Mouse (Mus musculus) small intestine, adult 2 months (tissue): ENCODE measurements at regions not wholly inside any gene's neighbourhood (a gene's known extent, or its start where the extent isn't known, plus 50 kb on each side); places are given as distances from the start of the nearest gene placed in this dataset.

Experiments used
- H3K27ac ChIP-seq: fragments of 200-500 bp; 2 replicates; pipeline ENCODE4 v1.5.1; 2012; ENCODE audit warnings: low read depth, low read length, control low read depth, inconsistent platforms; ENCODE audit not compliant: insufficient read depth
- H3K27me3 ChIP-seq: fragments of 200-500 bp; 2 replicates; pipeline ENCODE4 v1.6.1; 2012; ENCODE audit warnings: mild to moderate bottlenecking, moderate library complexity, low read length, inconsistent platforms; ENCODE audit not compliant: control insufficient read depth, insufficient read depth
- H3K36me3 ChIP-seq: fragments of 200-500 bp; 2 replicates; pipeline ENCODE4 v1.6.1; 2012; ENCODE audit warnings: mild to moderate bottlenecking, low read length, control low read depth, inconsistent platforms; ENCODE audit not compliant: control insufficient read depth, insufficient read depth
- H3K4me1 ChIP-seq: fragments of 200-500 bp; 2 replicates; pipeline ENCODE4 v1.6.1; 2012; ENCODE audit warnings: low read length, inconsistent platforms, mixed read lengths; ENCODE audit not compliant: control insufficient read depth, insufficient read depth, insufficient read length
- H3K4me3 ChIP-seq: fragments of 200-500 bp; 2 replicates; pipeline ENCODE4 v1.5.1; 2012; ENCODE audit warnings: low read depth, mild to moderate bottlenecking, control low read depth, inconsistent platforms, low read length, moderate library complexity
- CTCF ChIP-seq: fragments of 200-500 bp; IDR thresholded peaks from 2 replicates; pipeline ENCODE4 v1.5.1; 2012; ENCODE audit warnings: low read depth, mild to moderate bottlenecking, control low read depth, inconsistent platforms, low read length, moderate library complexity, mixed read lengths; ENCODE audit not compliant: insufficient replicate concordance, insufficient read length; ENCODE audit errors: extremely low read depth
- POLR2A ChIP-seq: fragments of 200-500 bp; IDR thresholded peaks from 2 replicates; pipeline ENCODE4 v1.6.1; 2012; ENCODE audit warnings: low read depth, mild to moderate bottlenecking, control low read depth, inconsistent platforms, low read length, moderate library complexity
- WGBS: fragments of 180-500 bp; shearing (Covaris S2); methylation state at CpG from one replicate; pipeline ENCODE4 v1.1.7; 2018; 5-methylcytosine and 5-hydroxymethylcytosine counted together

DNA sequence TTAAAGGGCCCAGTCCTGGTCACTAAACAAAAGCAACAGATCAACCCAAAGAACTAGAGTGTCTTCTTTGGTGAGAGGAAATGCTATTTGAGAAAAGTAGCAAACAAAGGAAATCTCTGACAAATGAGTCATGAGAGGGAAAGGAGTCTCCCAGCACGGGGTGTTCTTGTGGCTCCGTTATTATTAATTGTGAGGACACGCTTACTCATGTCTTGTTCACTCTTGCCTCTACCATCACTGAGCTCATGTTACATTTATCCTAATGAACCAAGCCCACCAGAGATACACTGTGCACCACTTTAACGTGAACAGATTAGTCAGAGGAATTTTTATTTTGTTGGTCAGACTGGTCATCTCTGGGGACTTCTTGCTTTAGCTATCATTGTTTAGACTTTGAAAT is 391.3 kb downstream of the Atp6ap1l start:
- H3K4me1 ChIP-seq, result peaks cover 4% of the 10 kb centered on the region; the same call in 1 of the 2 replicates
- 79% methylated on average over 4 of the region's 4 CpGs for WGBS
- H3K27ac ChIP-seq, result no peak overlapping the region
- TF ChIP-seq POLR2A (no peak), CTCF (no peak)
- no peak overlapping the region for H3K4me3 ChIP-seq
- H3K27me3 ChIP-seq, result no peaks in the 10 kb centered on the region
- no peaks in the 10 kb centered on the region for H3K36me3 ChIP-seq

DNA sequence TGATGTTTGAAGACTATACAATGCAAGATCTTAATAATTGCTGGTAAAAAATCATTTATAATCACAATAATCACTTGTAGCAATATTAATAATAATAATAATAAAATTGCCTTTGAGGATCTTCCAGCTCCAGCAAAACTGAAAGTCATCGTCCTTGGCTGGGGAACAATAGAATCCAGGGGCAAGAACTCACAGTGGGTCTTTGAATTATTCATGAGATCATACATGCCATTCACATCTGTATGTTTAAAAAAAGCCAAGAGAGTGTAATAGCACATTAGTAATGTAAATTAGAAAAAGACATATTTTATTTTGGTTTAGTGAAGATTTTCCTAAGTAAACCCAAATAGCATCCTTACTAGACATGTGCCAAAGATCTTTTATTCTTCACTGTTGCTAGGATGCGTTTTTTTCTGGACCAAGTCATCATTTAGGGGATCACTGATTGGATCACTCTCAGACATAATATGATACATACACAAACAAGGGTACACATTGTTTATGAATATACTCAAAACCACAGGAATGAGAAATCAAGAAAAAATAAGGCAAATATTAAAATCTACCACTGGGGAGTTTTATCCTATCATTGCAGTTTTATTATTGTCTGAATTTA is 392.3 kb downstream of the Atp6ap1l start:
- WGBS, result 76% methylated on average over 2 of the region's 2 CpGs

DNA sequence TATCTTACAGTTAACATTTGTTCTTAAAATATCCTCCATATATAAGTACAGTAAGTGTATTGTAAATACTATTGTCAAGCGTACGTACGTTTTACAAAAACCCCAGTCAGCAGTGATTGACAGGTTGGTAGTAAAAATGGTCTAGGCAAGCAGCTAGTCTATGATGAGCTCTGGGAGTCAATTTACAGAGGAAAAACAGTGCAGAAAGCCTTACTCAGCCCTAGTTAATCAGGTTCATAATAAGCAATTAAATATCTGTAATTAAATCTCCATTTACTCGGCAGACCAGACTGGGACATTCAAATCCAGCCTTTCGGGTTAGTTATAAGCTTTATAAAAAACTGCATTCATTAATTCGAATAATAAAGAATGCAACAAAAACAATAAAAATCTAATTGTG is 394.7 kb downstream of the Atp6ap1l start:
- TF ChIP-seq POLR2A (no peak), CTCF (no peak)
- no peak overlapping the region for H3K4me3 ChIP-seq
- no peak overlapping the region for H3K27ac ChIP-seq
- WGBS, result 92% methylated on average over 6 of the region's 6 CpGs
- no peaks in the 10 kb centered on the region for H3K36me3 ChIP-seq
- no peaks in the 10 kb centered on the region for H3K4me1 ChIP-seq
- no peaks in the 10 kb centered on the region for H3K27me3 ChIP-seq

More for the DNA sequence above, 392.3 kb downstream of the Atp6ap1l start:
- Histone ChIP-seq H3K36me3 (no peaks in the 10 kb centered on the region), H3K4me1 (peaks cover 4% of the 10 kb centered on the region; the same call in 1 of the 2 replicates), H3K27me3 (no peaks in the 10 kb centered on the region), H3K4me3 (no peak overlapping the region), H3K27ac (no peak overlapping the region)
- no peak for TF ChIP-seq CTCF
- no peak for TF ChIP-seq POLR2A

DNA sequence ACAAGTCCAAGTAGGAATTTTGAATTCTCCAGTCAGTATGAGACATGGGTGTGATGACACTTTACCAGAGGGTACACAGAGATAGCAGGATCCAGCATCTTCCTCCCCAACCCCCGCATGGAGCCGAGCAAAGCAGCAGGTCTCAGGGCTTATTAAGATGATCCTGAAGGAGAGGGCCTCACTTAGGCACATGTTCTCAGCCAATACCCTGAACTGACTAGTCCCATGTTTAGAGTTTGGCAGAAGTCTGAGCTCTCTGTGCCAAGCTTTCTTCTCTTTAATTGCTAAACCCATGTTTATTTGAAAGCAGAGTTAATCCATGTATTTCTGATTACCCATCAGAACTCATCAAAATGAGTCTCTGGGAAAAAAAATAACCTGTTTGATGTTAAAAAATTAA is 402.0 kb downstream of the Atp6ap1l start:
- H3K4me1 ChIP-seq, result no peaks in the 10 kb centered on the region
- TF ChIP-seq POLR2A, result no peak
- no peak for TF ChIP-seq CTCF
- no peaks in the 10 kb centered on the region for H3K36me3 ChIP-seq
- 89% methylated on average over 2 of the region's 2 CpGs for WGBS
- H3K27ac ChIP-seq, result no peak overlapping the region
- H3K27me3 ChIP-seq, result no peaks in the 10 kb centered on the region
- no peak overlapping the region for H3K4me3 ChIP-seq

DNA sequence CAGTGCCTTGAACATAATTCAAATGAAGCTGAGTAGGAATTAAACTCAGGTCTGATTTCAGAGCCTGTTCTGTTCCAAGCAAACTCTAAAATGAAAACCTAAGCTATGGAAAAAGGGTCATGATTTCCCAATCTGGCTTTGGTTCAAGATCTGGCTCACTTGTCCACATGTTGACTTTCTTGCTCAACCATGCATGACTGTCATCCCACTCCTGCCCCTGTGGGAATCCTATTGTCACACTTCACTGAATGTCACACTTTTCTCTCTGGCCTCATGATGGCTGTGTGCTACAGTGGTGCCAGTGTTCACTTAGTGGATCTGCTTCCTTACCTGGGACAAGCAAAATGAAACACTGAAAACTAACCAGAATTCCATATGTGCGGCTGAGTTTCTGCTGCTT is 403.0 kb downstream of the Atp6ap1l start:
- WGBS, result 95% methylated on average over 1 of the region's 1 CpGs
- no peaks in the 10 kb centered on the region for H3K27me3 ChIP-seq
- H3K36me3 ChIP-seq, result no peaks in the 10 kb centered on the region
- TF ChIP-seq CTCF, result no peak
- H3K4me1 ChIP-seq, result no peaks in the 10 kb centered on the region
- H3K4me3 ChIP-seq, result no peak overlapping the region
- no peak overlapping the region for H3K27ac ChIP-seq

DNA sequence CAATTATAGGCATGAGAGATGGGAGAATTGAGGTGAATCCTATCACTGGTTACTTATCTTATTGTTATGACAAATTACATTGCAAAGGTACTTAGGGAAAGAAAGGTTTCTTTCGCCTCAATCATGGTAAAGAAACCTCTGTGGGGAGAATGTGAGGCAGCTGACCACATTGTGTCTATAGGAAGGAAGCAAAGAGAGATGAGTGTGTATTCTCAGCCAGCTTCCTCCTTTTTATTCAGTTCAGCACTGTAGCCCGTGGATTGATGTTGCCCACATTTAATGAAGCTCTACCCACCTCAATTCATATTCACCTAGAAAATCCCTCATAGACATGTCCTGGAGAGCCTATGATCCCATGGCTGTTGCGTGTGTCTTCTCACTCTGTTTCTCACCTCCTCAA is 406.2 kb downstream of the Atp6ap1l start:
- no peak overlapping the region for H3K27ac ChIP-seq
- H3K27me3 ChIP-seq, result no peaks in the 10 kb centered on the region
- no peaks in the 10 kb centered on the region for H3K36me3 ChIP-seq
- H3K4me3 ChIP-seq, result no peak overlapping the region
- no peaks in the 10 kb centered on the region for H3K4me1 ChIP-seq
- TF ChIP-seq POLR2A (no peak), CTCF (no peak)
- 75% methylated on average over 3 of the region's 3 CpGs for WGBS

DNA sequence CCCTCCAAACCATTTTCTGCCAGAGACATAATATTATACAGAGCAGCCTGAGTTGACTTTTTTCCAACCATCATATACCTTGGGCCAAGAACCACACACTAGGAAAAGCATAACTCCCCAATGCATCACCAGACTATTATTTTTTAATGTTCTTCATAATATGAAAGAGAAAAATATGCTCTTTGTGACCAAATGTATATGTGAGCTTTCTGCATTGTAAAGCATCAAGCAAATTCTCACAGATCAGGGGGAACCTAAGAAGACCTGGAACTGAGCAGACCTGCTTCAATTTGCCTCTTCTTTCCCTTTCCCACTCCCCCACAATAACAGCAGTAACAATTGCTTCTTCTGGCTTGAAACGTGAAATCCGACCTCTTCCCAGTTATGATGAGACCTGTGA is 407.6 kb downstream of the Atp6ap1l start:
- 34% methylated on average over 2 of the region's 2 CpGs for WGBS
- Histone ChIP-seq H3K36me3 (no peaks in the 10 kb centered on the region), H3K4me3 (no peak overlapping the region), H3K27me3 (no peaks in the 10 kb centered on the region), H3K27ac (no peak overlapping the region), H3K4me1 (no peaks in the 10 kb centered on the region)
- no peak for TF ChIP-seq CTCF
- no peak for TF ChIP-seq POLR2A
